Mouse (Mus musculus) intestine, postnatal 0 days (tissue): ENCODE data around the gene Gm9117. TPM values are rescaled to one million over a fixed set of nuclear protein-coding genes. Genes with fewer than 3 reads are reported as not detected.
"Not testable (repeated sequence)": the region's sequence is repeated elsewhere in the genome, so short reads cannot be mapped to it uniquely, and the experiment has no call there.

ENCODE experiments used
- ATAC-seq: fragments of 200-750 bp; cut with Nextera tagmentation; 2 replicates; pipeline ENCODE4 v1.8.0; 2017; ENCODE audit warnings: mild to moderate bottlenecking, moderate TSS enrichment, moderate library complexity
- H3K27ac ChIP-seq: fragments of 300-500 bp; sonication (generic); 2 replicates; pipeline ENCODE4 v1.5.1; 2014; ENCODE audit warnings: mild to moderate bottlenecking, low read depth, low read length, moderate library complexity
- H3K27me3 ChIP-seq: fragments of 300-500 bp; sonication (generic); replicated peaks from 2 replicates; pipeline ENCODE4 v1.6.1; 2014; ENCODE audit warnings: low read length, mixed read lengths; ENCODE audit not compliant: control insufficient read depth, insufficient read depth
- H3K36me3 ChIP-seq: fragments of 300-500 bp; sonication (generic); 2 replicates; pipeline ENCODE4 v1.6.1; 2014; ENCODE audit warnings: mild to moderate bottlenecking, moderate library complexity; ENCODE audit not compliant: control insufficient read depth, insufficient read depth
- H3K4me1 ChIP-seq: fragments of 300-500 bp; sonication (generic); replicated peaks from 2 replicates; pipeline ENCODE4 v1.6.1; 2014; ENCODE audit warnings: antibody characterized with exemption, low read length, mixed read lengths; ENCODE audit not compliant: control insufficient read depth, insufficient read depth
- H3K4me2 ChIP-seq: fragments of 300-500 bp; sonication (generic); replicated peaks from 2 replicates; pipeline ENCODE4 v1.6.1; 2014; ENCODE audit warnings: low read depth, mild to moderate bottlenecking, moderate library complexity
- H3K4me3 ChIP-seq: fragments of 300-500 bp; sonication (generic); 2 replicates; pipeline ENCODE4 v1.5.1; 2014; ENCODE audit warnings: low read depth, low read length
- H3K9ac ChIP-seq: fragments of 300-500 bp; sonication (generic); 2 replicates; pipeline ENCODE4 v1.6.1; 2014; ENCODE audit warnings: mild to moderate bottlenecking, low read depth, low read length
- H3K9me3 ChIP-seq: fragments of 300-500 bp; sonication (generic); 2 replicates; pipeline ENCODE4 v1.6.1; 2016; ENCODE audit warnings: mixed run types; ENCODE audit not compliant: control insufficient read depth
- WGBS: fragments of 180-500 bp; shearing (Covaris S2); extraction: QIAGEN DNeasy Blood & Tissue Kit; methylation state at CpG from one replicate; pipeline ENCODE4 v1.1.7; 2014; 5-methylcytosine and 5-hydroxymethylcytosine counted together
- polyA plus RNA-seq: library from polyadenylated mRNA; unstranded; fragments of >200 nt; fragmentation: Nextera tagmentation; extraction: Ambion mirVana; gene quantifications from 2 replicates; pipeline ENCODE4 v1.2.1, GENCODE M21; 2015

Gm9117 gene
- 0.12 and 0.17 TPM in 2 replicates for polyA plus RNA-seq

GRCm38 (mm10) chr3:93943443-93943842 is at the start of gene Gm9117:
Gm9117 (minus strand) TSS chr3:93943543.
- H3K9ac ChIP-seq, H3K27me3 ChIP-seq, H3K4me3 ChIP-seq, H3K27ac ChIP-seq, H3K4me2 ChIP-seq, H3K36me3 ChIP-seq, ATAC-seq, H3K4me1 ChIP-seq, H3K9me3 ChIP-seq: not testable (repeated sequence)
- WGBS, result 73% methylated on average over 3 of the region's 4 CpGs

GRCm38 (mm10) chr3:93968938-93969337 is 25.6 kb upstream of the Gm9117 start:
- not testable (repeated sequence) for H3K4me1 ChIP-seq, H3K9ac ChIP-seq, H3K36me3 ChIP-seq, H3K4me2 ChIP-seq, ATAC-seq, H3K27ac ChIP-seq, H3K27me3 ChIP-seq, H3K9me3 ChIP-seq, H3K4me3 ChIP-seq
- 91% methylated on average over 5 of the region's 6 CpGs for WGBS

GRCm38 (mm10) chr3:93961214-93961613 is 17.9 kb upstream of the Gm9117 start, which contains the start of gene Tdpoz5:
Tdpoz5 (minus strand) TSS chr3:93961314.
- H3K9me3 ChIP-seq, H3K27ac ChIP-seq, H3K9ac ChIP-seq, H3K36me3 ChIP-seq, H3K4me3 ChIP-seq, H3K4me1 ChIP-seq, ATAC-seq, H3K27me3 ChIP-seq, H3K4me2 ChIP-seq: not testable (repeated sequence)
- 71% methylated on average over 2 of the region's 4 CpGs for WGBS

- not testable (repeated sequence) for H3K9me3 ChIP-seq, H3K27ac ChIP-seq, H3K36me3 ChIP-seq, H3K9ac ChIP-seq, H3K4me3 ChIP-seq, H3K27me3 ChIP-seq, H3K4me1 ChIP-seq, H3K4me2 ChIP-seq
- no CpG with 5 or more reads among the region's 3 CpGs for WGBS
- peak; percentile 96 for ATAC-seq
Measured at GRCm38 (mm10) chr3:93938386-93938785, 5.0 kb downstream of the Gm9117 start.

Other genes starting within 250 kb of the Gm9117 start
- gene Gm5773, start 170.5 kb downstream of the Gm9117 start, polyA plus RNA-seq, result not detected in 2 replicates
- gene Tdpoz4, start 147.1 kb downstream of the Gm9117 start, polyA plus RNA-seq, result not detected in 2 replicates
- gene Tdpoz3, start 117.5 kb downstream of the Gm9117 start, polyA plus RNA-seq, result not detected in 2 replicates
- gene Tdpoz5, start 17.8 kb upstream of the Gm9117 start, polyA plus RNA-seq, result not detected in 2 replicates
- gene Gm9125, start 111.3 kb upstream of the Gm9117 start, polyA plus RNA-seq, result 0.22 and 0.29 TPM in 2 replicates
- not detected in 2 replicates for gene Gm10697, start 129.1 kb upstream of the Gm9117 start, polyA plus RNA-seq
- not detected in 2 replicates for gene Gm10696, start 234.7 kb upstream of the Gm9117 start, polyA plus RNA-seq